Mouse (Mus musculus) retina, postnatal 1 day (tissue): Measurements from ENCODE around the gene Mcl1.
"Not testable (repeated sequence)": the region's sequence is repeated elsewhere in the genome, so short reads cannot be mapped to it uniquely, and the experiment has no call there.

Source experiments
- DNase-seq: peaks from one replicate; pipeline ENCODE4 v3.0.0-alpha.2; 2012

Mcl1 gene

DNA sequence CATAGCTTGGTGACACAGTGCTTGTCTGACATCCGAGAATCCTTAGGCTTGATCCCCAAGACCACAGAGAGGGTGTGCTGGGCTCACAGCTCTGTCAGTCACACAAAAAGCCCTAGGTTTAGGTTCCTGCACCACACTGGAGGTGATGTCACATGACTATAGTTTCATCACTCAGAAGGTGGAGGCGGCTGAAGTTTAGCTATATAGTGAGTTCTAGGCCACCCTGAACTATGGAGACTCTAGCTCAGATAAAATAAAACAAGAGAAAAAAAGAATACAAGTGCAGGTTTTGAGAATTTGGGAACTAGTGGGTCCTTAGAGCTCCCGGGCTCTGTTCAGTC lies 7.6 kb upstream of the Mcl1 start:
- DNase-seq: no peak

DNA sequence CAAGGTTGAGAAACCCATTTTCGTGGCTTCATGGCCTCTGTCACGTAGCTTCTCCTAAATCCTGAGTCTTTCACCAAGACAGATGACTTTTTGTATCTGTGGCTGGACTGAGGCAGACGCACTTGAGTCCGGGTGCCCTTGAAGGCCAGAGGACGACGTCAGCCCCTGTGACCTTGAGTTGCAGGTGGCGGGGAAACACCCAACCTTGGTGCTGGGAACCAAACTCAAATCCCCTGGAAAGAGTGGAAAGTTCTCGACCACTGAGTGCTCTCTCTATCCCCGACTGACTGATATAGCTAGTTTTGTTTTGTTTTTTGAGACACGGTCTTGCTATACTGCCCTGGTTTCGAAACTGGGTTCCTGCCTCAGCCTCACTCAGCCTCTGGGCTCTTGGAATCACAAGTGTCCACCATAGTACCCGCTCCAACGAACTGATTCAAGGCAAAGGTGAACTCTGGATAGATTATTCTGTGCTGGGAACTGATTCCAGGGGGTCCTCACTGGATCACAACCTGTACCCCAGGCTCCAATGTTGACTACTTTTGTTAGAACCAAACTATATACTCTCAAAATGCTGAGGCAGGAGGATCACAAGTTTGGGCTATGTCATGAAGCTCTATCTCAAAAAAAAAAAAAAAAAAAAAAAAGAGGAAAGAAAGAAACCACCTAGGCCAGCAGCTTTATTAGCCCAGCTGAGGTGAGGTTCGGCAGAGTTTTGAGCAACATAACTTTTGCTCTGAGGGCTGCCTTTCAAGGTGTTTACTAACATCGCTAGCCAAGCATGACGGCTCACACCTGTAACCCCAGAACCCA lies 7.0 kb upstream of the Mcl1 start:
- no peak for DNase-seq

DNA sequence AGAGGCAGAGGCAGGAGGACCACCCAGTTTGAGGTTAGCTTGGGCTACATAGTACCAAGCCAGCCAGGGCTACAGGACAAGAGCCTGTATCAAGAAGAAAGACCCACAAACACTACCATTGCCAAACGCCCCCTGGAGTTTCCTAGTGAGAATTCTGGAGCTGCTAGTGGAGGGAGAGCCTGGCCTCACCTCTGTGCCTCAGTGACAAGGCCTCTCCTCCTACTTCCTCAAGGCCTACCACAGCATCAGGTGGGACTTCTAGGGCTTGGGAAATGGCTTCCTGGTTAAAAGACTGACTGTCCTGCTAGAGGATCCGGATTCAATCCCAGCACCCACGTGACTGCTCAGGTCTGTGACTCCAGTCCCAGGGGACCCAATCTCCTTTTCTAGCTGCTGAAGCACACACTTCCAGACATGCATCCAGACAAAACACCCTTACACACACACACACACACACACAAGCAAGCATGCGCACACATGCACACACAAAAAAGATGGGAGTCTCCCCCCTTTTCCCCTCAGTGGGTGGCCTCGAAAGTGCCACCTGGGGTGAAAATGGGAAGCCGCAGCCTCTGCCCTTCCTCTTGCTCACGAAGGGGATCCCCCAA lies 6.3 kb upstream of the Mcl1 start:
- DNase-seq: no peak

DNA sequence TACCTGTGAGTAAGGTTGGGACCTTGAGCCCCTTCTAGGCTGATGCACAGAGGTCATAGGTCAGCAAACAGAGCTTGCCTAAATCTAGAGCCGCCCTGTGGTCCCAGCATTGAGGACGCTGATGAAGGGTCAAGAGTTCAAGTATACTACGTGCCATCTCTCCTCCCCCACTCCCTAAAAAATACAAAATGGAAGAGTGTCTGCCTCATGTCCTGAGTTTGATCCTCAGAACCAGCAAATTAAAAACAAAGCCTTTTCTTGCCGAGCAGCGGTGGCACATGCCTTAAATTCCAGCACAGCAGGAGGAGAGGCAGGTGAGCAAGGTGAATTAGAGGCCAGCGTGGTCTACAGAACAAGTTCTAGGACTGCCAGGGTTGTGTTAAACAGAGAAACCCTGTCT lies 5.7 kb upstream of the Mcl1 start:
- DNase-seq: no peak

DNA sequence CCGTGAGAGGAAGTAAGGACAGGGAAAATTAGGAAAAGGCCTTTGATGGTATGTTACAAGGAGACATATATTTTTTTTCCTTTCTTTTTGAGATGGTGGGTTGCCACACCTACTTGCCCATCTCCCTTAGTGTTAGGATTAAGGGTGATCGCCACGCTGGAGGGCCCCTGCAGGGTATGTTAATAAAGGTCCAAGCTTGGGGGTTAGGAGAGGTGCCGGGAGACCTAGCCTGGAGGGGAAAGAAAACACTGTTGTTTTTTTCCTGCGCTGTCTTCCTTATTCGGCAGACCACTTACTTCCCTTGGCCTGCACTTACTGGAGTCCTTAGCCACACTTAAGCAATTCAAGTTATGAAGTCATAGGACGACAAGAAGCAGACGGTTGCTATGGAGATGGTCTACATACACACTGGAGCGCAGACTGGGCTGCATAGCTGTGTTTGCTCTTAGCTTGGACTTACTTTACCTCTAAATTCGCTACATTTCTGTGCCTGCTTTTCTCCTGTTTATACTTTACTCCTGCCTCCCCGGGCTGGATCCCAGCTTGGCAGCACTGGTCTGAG lies 5.0 kb upstream of the Mcl1 start:
- peak; percentile 52 for DNase-seq

DNA sequence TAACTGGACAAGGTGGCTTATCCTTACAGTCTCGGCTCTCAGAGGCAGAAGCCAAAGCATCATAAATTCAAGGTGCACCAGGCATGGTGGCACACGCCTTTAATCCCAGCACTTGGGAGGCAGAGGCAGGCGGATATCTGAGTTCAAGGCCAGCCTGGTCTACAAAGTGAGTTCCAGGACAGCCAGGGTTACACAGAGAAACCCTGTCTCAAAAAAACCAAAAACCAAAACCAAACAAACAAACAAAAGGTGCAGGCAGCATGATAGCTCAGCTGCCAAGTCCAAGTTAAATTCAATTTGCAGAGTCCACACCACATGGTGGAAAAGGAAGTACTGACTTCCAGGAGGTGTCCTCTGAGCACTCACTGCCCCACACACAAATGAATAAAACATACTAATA lies 4.2 kb upstream of the Mcl1 start:
- DNase-seq: not testable (repeated sequence)

DNA sequence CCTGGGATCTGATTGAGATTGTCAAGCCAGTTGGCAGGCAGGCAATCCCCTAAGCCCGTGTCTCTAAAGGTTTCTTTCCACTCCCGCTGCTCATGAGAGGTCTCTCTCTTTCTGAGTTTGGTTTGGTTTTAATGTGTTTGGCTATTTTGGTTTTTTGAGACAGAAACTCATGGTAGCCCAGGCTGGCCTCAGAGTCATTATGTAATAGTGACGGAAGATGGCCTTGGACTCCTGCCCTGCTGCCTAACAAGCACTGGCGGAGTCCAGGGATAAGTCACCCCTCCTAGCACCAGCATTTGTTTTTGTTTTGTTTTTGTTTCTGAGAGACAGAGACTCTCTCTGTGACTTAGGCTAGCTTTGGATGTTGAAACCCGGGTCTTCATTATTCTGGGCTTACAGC lies 3.2 kb upstream of the Mcl1 start:
- DNase-seq: no peak

DNA sequence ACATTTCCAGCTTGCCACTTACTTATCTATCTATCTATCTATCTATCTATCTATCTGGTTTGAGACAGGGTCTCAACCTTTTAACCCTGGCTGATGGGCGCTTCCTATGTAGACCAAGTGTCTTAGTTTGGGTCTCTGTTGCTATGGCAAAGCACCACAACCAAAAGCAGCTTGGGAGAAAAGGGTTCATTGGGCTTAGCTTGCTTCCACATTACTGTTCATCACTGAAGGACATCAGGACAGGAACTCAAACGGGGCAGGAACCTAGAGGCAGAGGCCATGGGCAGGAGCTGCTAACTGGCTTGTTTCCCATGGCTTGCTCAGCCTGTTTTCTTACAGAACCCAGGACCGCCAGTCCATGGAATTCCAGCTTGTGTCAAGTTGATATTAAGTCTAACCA lies 1.5 kb upstream of the Mcl1 start:
- no peak for DNase-seq

DNA sequence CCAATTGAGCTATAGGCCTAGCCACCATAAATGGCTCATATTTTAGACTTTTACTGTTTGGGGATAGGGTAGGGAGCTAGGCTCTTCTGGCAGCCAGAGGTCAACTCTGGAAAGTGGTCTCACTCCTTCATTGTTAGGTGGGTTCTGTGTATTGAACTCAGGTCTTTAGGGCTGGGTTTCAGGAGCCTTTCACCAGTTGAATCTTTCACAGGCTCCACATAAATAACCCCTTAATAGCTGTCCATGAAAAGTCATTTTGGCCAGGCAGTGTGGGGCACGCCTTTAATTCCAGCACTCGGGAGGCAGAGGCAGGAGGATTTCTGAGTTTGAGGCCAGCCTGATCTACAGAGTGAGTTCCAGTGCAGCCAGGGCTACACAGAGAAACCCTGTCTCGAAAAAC lies 877 bp upstream of the Mcl1 start:
- DNase-seq: no peak

DNA sequence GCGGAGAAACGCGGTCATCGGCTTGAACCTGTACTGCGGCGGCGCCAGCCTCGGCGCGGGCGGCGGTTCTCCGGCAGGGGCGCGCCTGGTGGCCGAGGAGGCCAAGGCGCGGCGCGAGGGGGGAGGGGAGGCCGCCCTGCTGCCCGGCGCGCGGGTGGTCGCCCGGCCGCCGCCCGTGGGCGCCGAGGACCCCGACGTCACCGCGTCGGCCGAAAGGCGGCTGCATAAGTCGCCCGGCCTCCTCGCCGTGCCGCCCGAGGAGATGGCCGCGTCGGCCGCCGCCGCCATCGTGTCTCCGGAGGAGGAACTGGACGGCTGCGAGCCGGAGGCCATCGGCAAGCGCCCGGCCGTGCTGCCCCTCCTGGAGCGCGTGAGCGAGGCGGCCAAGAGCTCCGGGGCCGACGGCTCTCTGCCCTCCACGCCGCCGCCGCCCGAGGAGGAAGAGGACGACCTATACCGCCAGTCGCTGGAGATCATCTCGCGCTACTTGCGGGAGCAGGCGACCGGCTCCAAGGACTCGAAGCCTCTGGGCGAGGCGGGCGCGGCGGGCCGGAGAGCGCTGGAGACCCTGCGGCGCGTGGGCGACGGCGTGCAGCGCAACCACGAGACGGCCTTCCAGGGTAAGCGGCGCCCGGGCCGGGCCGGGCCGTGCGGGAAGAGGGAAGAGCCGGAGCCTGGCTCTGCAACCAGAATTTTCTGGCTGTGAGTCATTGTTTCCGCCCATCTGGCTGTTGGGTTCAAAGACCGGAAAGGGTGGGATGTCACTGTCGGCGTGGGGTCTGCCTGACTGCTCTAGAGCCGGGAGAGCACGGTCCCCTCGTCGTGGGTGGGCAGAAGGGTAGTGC lies 502 bp downstream of the Mcl1 start:
- peak; percentile 90 for DNase-seq

DNA sequence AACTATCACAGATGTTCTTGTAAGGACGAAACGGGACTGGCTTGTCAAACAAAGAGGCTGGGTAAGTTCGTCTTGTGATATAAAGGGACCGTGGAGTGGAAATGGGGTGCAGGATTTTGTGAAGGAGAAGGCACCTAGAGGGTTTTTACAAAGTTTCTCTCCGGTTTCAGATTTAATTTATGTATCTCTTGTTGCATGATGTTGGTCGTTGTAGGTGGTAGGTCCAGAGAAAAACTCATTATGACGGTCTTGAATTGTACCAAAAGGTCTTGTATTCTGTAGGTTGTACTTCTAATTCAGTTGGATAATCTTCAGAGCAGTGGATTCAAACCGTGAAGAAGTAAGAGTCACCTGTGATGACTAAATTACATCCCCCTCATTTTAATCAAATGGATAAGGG lies 1.4 kb downstream of the Mcl1 start:
- no peak for DNase-seq

DNA sequence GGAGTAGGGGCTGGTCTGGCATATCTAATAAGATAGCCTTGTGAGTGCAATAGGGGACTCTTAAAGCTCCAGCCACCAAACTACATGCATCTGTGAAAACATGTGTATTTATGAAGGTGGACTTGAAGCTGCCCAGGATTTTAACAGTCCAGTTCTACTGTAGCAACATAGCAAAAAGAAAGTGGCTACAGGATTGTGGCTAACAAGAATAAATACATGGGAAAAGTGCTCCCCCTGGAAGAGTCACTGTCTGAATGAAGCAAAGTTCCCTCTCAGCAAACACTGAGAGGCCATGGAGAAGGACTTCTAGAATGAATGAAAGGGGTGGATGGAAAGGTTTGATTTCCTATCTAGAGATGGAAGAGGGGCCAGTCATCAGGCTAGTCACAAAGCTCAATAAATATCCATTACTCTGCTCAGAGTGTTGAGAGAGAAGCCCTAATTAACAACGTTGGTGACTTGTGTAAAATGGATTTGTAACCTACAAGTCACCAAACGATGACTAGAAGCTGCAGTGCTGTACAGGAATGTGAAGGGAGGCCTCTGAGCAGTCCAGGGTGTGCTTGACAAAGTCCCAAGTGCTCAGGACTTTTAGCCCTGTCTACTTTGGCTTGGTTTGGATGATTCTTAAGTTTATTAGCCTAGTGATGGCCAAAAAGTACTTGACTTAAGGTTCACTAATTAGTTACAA lies 2.3 kb downstream of the Mcl1 start:
- no peak for DNase-seq

DNA sequence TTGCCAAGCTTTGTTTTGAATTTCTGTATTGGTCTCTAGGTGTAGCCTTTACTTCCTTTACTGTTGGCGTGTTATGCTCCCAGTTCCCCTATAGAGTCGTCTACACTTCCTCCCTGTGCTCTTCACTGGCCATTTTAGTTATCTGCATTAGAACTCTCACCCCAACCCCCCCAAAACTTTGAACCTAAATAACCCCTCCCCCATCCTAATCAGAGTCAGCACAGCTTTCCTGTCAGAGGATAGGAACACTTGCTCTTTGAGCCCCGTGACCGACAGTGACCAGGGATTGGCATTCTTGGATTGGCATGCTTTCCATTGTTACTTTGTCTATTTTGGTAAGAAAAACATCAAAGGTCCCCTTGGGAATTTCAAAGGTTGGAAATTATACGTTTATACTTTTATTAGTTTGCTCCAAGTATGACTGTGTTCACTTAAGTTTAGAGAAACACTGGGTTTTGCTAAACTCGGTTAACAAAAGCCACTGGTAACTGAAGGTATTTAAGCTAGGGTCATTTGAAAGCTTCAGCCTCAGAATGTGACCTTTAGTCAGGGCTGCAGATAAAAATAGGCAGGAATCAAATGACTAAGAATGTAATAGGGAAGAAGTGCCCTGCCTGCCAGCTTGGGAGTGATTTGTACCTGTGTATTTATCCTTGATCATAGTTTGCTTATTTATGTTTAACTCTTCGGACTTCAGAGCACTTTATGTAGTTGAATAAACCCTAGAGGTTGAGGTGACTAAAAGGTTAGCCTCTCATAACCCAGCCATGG lies 3.5 kb downstream of the Mcl1 start:
- DNase-seq: no peak

DNA sequence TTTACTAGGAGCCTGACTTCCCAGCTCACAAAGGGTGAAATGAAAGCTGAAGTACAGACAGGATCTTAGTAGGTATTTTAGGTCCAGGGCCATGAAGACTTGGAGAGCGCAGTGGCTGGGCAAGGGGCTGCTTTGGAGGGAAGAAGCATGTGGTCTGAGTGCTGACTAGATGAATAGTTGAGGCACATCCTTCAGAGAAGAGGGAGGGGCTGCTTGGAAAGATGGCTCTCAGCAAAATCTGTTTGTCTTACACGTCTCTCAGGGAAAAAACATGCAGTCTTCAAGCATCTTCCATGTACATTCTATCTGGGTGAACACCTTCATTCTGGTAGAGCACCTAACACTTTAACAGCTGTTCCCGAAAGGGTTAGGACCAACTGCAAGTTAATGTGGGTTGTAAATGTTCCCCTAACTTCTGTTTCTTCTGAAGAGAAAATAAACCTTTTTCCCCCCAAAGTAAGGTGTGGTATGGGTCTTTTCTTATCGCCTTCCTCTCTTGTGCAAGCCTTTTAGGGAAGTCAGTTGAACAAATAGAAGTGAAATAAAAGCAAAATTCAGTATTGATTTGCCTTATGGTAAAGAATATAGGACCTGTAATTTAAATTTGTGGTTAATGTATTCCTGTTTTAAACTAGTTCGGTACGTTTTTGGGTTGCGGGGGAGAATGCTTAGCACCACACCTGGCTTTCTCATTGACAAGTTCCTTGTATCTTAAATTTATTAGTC lies 4.3 kb downstream of the Mcl1 start:
- no peak for DNase-seq

DNA sequence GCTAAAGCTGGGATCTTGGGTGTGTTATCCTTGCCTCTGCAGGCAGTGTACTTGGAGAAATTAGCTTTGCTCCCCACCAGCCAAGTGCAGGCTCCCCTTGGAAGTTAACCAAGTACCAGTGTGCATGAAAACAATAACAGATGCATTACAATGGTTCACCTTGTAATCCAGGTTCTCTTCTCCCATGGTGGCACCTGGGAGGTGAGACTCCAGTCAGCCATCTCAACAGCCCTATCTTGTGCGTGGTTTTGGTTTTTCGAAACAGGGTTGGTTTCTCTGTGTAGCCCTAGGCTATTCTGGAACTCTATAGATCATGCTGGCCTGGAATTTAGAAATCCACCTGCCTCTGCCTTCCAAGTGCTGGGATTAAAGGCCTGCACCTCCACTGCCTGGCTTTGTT lies 4.9 kb downstream of the Mcl1 start:
- DNase-seq: no peak

DNA sequence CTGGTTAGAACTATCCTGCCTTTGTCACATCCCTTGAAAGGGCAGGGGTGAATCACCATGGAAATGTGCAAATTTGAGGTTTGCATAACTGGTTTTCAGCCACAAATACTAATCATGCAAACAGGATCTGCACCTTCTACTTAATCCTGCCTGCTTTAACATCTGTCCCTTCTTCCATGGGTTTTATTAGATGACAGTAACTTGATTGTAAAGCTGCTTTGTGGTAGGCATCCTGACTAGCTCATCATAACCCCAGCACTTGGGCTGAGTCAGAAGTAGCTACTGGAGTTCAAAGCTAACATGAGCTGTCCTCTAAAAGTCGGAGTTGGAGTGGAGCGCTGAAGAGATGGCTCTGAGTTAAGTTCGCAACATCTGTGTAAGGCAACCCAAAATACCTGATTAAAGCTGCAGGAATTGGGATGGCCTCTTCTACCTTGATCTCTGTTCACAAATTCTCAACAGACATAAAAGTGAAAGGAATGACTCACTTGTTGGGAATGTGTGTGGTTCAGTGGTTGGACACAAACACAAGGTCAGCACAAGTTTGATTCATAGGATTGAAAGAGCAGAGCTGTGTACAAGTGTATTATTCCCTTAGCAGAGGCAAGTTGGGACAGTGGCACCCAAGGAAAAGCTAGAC lies 5.5 kb downstream of the Mcl1 start:
- DNase-seq: no peak

DNA sequence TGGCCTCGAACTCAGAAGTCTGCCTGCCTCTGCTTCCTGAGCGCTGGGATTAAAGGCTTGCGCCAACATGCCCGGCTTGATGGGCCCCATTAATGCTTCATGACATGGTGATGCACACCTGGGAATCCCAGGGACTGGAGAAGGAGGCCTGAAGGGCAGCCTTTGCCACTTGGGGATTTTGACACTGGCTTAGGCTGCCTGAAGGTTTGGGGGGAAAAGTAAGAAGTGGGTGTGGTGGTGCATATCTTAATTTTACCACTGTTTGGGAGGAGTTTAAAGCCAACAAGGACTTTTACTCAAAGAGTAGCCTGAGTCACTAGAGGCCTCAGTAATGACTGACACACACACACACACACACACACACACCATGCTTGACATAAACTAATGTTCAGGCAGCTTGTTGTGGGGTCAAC lies 6.4 kb downstream of the Mcl1 start:
- DNase-seq: no peak

DNA sequence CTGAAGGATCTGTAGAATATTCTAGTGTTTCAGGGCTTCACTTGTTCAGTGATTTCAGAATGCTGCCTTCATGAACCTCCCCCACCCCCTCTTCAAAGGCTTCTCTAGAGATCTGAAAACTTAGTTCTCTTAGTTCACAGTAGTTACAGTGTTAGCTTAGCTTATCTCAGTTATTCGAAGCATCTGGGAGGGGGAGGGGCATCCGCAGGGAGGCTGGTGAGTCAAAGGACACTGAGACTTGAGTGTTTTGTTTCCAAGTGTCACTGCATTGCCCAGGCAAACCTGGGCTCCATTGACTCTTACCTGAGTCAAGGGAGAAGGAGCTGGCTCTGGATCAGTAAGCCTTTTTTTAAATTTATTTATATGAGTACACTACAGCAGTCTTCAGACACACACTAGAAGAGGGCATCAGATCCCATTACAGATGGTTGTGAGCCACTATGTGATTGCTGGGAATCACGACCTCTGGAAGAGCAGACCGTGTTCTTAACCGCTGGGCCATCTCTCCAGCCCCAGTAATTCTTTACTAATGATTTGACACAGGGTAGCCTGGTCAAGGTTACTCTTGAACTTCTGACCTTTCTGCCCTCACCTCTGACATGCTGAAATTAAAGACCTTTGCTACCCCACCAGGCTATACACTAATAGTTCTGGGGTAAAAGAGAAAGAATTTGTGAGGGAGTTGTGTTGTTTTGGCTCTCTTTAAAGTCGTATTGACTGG lies 7.7 kb downstream of the Mcl1 start:
- DNase-seq: no peak

DNA sequence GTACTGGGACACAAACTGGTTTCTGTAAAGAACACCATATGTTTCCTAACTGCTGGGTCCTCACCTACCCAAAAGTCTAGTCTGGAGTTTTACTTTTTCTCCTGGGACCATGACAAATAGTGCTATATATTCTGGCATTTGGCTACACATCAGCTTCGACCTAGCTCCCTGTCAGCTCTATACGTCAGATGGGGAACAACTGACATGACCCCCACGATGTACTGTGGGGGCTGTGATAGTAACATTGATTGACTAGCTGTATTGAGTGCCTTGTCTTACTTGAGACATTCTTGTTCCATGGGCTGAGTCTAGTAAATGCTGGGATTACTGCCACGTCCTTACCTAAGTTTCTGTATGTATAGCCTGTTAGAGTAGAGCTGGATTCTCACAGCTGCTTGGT lies 8.9 kb downstream of the Mcl1 start:
- no peak for DNase-seq

DNA sequence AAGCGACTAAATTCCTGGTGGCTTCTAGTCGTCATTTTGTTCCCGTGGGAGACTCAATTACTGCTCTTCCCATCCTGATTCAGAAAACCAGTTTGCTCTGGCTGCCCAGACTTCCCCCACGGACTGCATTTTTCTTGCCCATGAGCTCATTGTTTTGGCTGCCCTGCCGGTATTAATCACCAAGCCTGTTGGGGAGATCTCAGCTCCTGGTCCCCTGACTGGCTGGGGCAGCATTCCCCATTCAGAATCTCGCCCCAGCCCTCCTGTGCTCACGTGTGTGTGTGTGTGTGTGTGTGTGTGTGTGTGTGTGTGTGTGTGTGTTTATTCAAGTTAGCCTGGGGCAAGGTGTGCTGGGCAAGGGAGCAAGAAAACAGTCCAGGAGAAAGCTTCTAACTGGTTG lies 9.4 kb downstream of the Mcl1 start:
- DNase-seq: peak; percentile 37
